Mouse (Mus musculus) heart, postnatal 0 days (tissue): ENCODE results near the gene Olfr659. TPM values are rescaled to one million over a fixed set of nuclear protein-coding genes. Genes with fewer than 3 reads are reported as not detected.

ENCODE experiments used
- ATAC-seq: fragments of 200-750 bp; cut with Nextera tagmentation; 2 replicates; pipeline ENCODE4 v1.8.0; 2017; ENCODE audit warnings: low read depth, moderate number of reproducible peaks, moderate library complexity; ENCODE audit not compliant: insufficient read depth
- DNase-seq: peaks from one replicate; pipeline ENCODE4 v3.0.0-alpha.2; 2016; ENCODE audit warnings: low spot score
- H3K27ac ChIP-seq: fragments of 300-500 bp; sonication (generic); 2 replicates; pipeline ENCODE4 v1.5.1; 2014; ENCODE audit warnings: low read depth, mild to moderate bottlenecking
- H3K27me3 ChIP-seq: fragments of 300-500 bp; sonication (generic); 2 replicates; pipeline ENCODE4 v1.6.1; 2014; ENCODE audit warnings: low read length, mixed read lengths; ENCODE audit not compliant: control insufficient read depth, insufficient read depth
- H3K36me3 ChIP-seq: fragments of 300-500 bp; sonication (generic); replicated peaks from 2 replicates; pipeline ENCODE4 v1.6.1; 2014; ENCODE audit warnings: low read length, mixed read lengths; ENCODE audit not compliant: control insufficient read depth, insufficient read depth
- H3K4me1 ChIP-seq: fragments of 300-500 bp; sonication (generic); 2 replicates; pipeline ENCODE4 v1.6.1; 2014; ENCODE audit warnings: antibody characterized with exemption; ENCODE audit not compliant: control insufficient read depth, insufficient read depth
- H3K4me2 ChIP-seq: fragments of 300-500 bp; sonication (generic); 2 replicates; pipeline ENCODE4 v1.6.1; 2014; ENCODE audit warnings: low read depth, mild to moderate bottlenecking, low read length, moderate library complexity
- H3K4me3 ChIP-seq: fragments of 300-500 bp; sonication (generic); 2 replicates; pipeline ENCODE4 v1.5.1; 2014; ENCODE audit warnings: low read depth, low read length
- H3K9ac ChIP-seq: fragments of 300-500 bp; sonication (generic); replicated peaks from 2 replicates; pipeline ENCODE4 v1.6.1; 2014; ENCODE audit warnings: low read depth, low read length, mixed read lengths
- H3K9me3 ChIP-seq: fragments of 300-500 bp; sonication (generic); replicated peaks from 2 replicates; pipeline ENCODE4 v1.6.1; 2016; ENCODE audit warnings: low read length; ENCODE audit not compliant: control insufficient read depth
- CTCF ChIP-seq: IDR thresholded peaks from 2 replicates; pipeline ENCODE4 v1.5.1; 2016; ENCODE audit warnings: antibody characterized with exemption, control low read depth, low read depth
- EP300 ChIP-seq: IDR thresholded peaks from 2 replicates; pipeline ENCODE4 v1.6.1; 2016; ENCODE audit warnings: antibody characterized with exemption, low read depth
- WGBS: fragments of 180-500 bp; shearing (Covaris S2); extraction: QIAGEN DNeasy Blood & Tissue Kit; methylation state at CpG from one replicate; pipeline ENCODE4 v1.1.7; 2014; 5-methylcytosine and 5-hydroxymethylcytosine counted together
- polyA plus RNA-seq: library from polyadenylated mRNA; unstranded; fragments of >200 nt; fragmentation: Nextera tagmentation; extraction: Ambion mirVana; gene quantifications from 2 replicates; pipeline ENCODE4 v1.2.1, GENCODE M21; 2015
- total RNA-seq: library from RNA; depleted of rRNA; stranded (reverse); fragments of >200 nt; gene quantifications from 2 replicates; pipeline ENCODE4 v1.2.3, GENCODE M21; 2014; ENCODE audit warnings: low replicate concordance; rRNA removed

The Olfr659 gene
- not detected in 2 replicates for total RNA-seq
- not detected in 2 replicates for polyA plus RNA-seq

DNA sequence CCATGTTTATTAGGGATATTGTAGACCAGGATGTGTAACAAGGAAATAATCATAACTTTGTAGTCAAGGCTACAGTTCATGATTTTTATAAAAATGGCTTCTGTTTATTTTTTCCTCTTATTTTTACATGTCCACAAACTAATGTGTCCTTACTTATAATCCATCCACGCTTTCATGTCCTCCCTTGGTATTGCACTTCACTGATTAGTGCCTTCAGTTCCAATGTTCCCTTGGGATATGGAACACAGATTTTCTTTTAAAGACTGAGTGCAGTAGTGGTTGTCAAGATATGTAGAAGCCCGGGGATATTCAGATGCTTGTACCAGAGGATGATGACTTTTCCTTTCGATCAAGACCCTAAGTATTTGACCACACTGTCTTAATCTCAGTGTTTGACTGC lies at the start of gene Olfr659:
Gene Olfr659, plus strand, starts transcription at position 301 of the 400 bp plus-strand sequence.
- no peak for ATAC-seq
- H3K4me2 ChIP-seq, result no peak within 1 kb of the TSS

GRCm38 (mm10) chr7:104624494-104624893 lies 42.1 kb upstream of the Olfr659 start, which contains the start of gene Olfr657:
Gene Olfr657, plus strand, starts transcription at chr7:104624794.
- no peaks in the 10 kb centered on the region for H3K27me3 ChIP-seq
- no peak within 1 kb of the TSS for H3K4me2 ChIP-seq
- no peak within 1 kb of the TSS for H3K27ac ChIP-seq
- H3K9me3 ChIP-seq, result no peaks in the 10 kb centered on the region
- H3K36me3 ChIP-seq, result no peaks in the 10 kb centered on the region
- no peak within 1 kb of the TSS for H3K4me3 ChIP-seq
- H3K4me1 ChIP-seq, result no peaks in the 10 kb centered on the region
- TF ChIP-seq CTCF (no peak), EP300 (no peak)
- no peak within 1 kb of the TSS for H3K9ac ChIP-seq
- no peak for DNase-seq
- no peak for ATAC-seq

More for the DNA sequence above, at the start of gene Olfr659:
- TF ChIP-seq CTCF (no peak), EP300 (no peak)
- H3K27ac ChIP-seq, result no peak within 1 kb of the TSS
- no peaks in the 10 kb centered on the region for H3K27me3 ChIP-seq
- WGBS, result 63% methylated on average over 3 of the region's 3 CpGs
- no peak within 1 kb of the TSS for H3K9ac ChIP-seq
- H3K36me3 ChIP-seq, result no peaks in the 10 kb centered on the region
- no peak for DNase-seq
- 0 out of 2 replicates have a peak, but pooled peaks cover 3% of the 10 kb centered on the region for H3K9me3 ChIP-seq
- H3K4me3 ChIP-seq, result no peak within 1 kb of the TSS
- H3K4me1 ChIP-seq, result no peaks in the 10 kb centered on the region

DNA sequence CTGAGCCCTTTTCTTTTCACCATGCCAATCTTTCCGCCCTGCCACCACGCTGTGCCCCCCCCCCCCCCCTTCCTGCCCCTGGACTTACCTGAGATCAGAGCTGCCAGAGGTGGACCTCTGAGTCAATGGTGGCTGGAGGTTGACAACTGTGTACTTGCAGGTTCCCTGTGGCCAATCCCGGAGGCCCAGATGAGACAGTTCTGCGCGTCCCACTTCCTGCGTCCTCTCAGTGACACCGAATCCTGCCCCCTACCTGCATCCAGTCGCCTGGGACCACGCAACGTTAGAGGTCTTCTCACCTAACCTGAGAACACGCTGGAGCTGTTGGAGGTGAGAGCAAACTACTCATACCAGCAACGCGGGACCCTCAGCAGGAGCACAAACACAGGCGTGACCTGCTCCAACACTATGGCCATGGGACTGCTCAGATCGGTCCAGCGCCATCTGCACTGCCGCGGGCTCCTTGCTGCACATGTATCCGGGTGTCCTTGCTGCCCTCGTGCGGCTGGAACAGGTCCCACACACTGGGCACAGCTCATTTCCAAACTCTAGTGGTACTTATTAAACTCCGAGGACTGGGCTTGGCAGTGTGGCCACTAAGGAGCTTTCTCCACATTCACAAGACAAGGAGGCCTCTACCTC lies 19.6 kb upstream of the Olfr659 start, which contains the start of gene Olfr658:
Gene Olfr658, minus strand, starts transcription at position 465 of the 642 bp plus-strand sequence.
- Histone ChIP-seq H3K4me2 (no peak within 1 kb of the TSS), H3K9ac (no peak within 1 kb of the TSS), H3K4me1 (no peaks in the 10 kb centered on the region), H3K27me3 (no peaks in the 10 kb centered on the region), H3K9me3 (no peaks in the 10 kb centered on the region), H3K27ac (no peak within 1 kb of the TSS), H3K4me3 (no peak within 1 kb of the TSS), H3K36me3 (no peaks in the 10 kb centered on the region)
- DNase-seq, result no peak
- WGBS, result 27% methylated on average over 21 of the region's 22 CpGs
- no peak for ATAC-seq
- TF ChIP-seq EP300 (no peak), CTCF (peak; percentile 48)

GRCm38 (mm10) chr7:104686201-104686600 lies 19.6 kb downstream of the Olfr659 start, which contains the start of gene Olfr661:
Gene Olfr661, plus strand, starts transcription at chr7:104686501.
- H3K9me3 ChIP-seq, result no peaks in the 10 kb centered on the region
- H3K9ac ChIP-seq, result no peak within 1 kb of the TSS
- no peak for ATAC-seq
- WGBS, result 73% methylated on average over 2 of the region's 2 CpGs
- H3K36me3 ChIP-seq, result no peaks in the 10 kb centered on the region
- no peaks in the 10 kb centered on the region for H3K4me1 ChIP-seq
- H3K4me3 ChIP-seq, result no peak within 1 kb of the TSS
- no peak for DNase-seq
- no peak within 1 kb of the TSS for H3K4me2 ChIP-seq
- H3K27ac ChIP-seq, result no peak within 1 kb of the TSS
- TF ChIP-seq EP300, result no peak
- TF ChIP-seq CTCF, result no peak
- no peaks in the 10 kb centered on the region for H3K27me3 ChIP-seq

Other genes starting within 250 kb of the Olfr659 start
- gene Trim30a, start 201.6 kb upstream of the Olfr659 start, total RNA-seq, result 8.0 and 8.9 TPM in 2 replicates
- 1.5 and 1.7 TPM in 2 replicates for gene Trim30a, start 201.6 kb upstream of the Olfr659 start, polyA plus RNA-seq
- gene Trim30d, start 158.9 kb upstream of the Olfr659 start, total RNA-seq, result 0.46 and 1.5 TPM in 2 replicates
- gene Trim30d, start 158.9 kb upstream of the Olfr659 start, polyA plus RNA-seq, result 0.46 and 0.48 TPM in 2 replicates
- not detected in 2 replicates for gene Olfr651, start 116.6 kb upstream of the Olfr659 start, total RNA-seq
- gene Olfr651, start 116.6 kb upstream of the Olfr659 start, polyA plus RNA-seq, result not detected in 2 replicates
- gene Olfr652, start 105.9 kb upstream of the Olfr659 start, total RNA-seq, result not detected in 2 replicates
- gene Olfr652, start 105.9 kb upstream of the Olfr659 start, polyA plus RNA-seq, result not detected in 2 replicates
- gene Olfr653, start 89.4 kb upstream of the Olfr659 start, total RNA-seq, result not detected in 2 replicates
- gene Olfr653, start 89.4 kb upstream of the Olfr659 start, polyA plus RNA-seq, result not detected in 2 replicates
- gene Olfr654, start 79.7 kb upstream of the Olfr659 start, total RNA-seq, result not detected in 2 replicates
- not detected in 2 replicates for gene Olfr654, start 79.7 kb upstream of the Olfr659 start, polyA plus RNA-seq
- gene Olfr655, start 65.0 kb upstream of the Olfr659 start, total RNA-seq, result not detected in 2 replicates
- gene Olfr655, start 65.0 kb upstream of the Olfr659 start, polyA plus RNA-seq, result not detected in 2 replicates
- gene Olfr656, start 52.8 kb upstream of the Olfr659 start, total RNA-seq, result not detected in 2 replicates
- gene Olfr656, start 52.8 kb upstream of the Olfr659 start, polyA plus RNA-seq, result not detected in 2 replicates
- not detected in 2 replicates for gene Olfr657, start 42.0 kb upstream of the Olfr659 start, total RNA-seq
- not detected in 2 replicates for gene Olfr657, start 42.0 kb upstream of the Olfr659 start, polyA plus RNA-seq
- gene Olfr658, start 19.4 kb upstream of the Olfr659 start, total RNA-seq, result not detected in 2 replicates
- gene Olfr658, start 19.4 kb upstream of the Olfr659 start, polyA plus RNA-seq, result not detected in 2 replicates
- not detected in 2 replicates for gene Olfr661, start 19.7 kb downstream of the Olfr659 start, total RNA-seq
- not detected in 2 replicates for gene Olfr661, start 19.7 kb downstream of the Olfr659 start, polyA plus RNA-seq
- gene Usp17le, start 110.7 kb downstream of the Olfr659 start, total RNA-seq, result not detected in 2 replicates
- gene Usp17le, start 110.7 kb downstream of the Olfr659 start, polyA plus RNA-seq, result not detected in 2 replicates
- gene Usp17lb, start 175.8 kb downstream of the Olfr659 start, total RNA-seq, result not detected in 2 replicates
- gene Usp17lb, start 175.8 kb downstream of the Olfr659 start, polyA plus RNA-seq, result not detected in 2 replicates
- gene Usp17la, start 190.3 kb downstream of the Olfr659 start, total RNA-seq, result not detected in 2 replicates
- gene Usp17la, start 190.3 kb downstream of the Olfr659 start, polyA plus RNA-seq, result not detected in 2 replicates
- gene Olfr665, start 211.3 kb downstream of the Olfr659 start, total RNA-seq, result not detected in 2 replicates
- gene Olfr665, start 211.3 kb downstream of the Olfr659 start, polyA plus RNA-seq, result not detected in 2 replicates
- gene Olfr666, start 229.2 kb downstream of the Olfr659 start, total RNA-seq, result not detected in 2 replicates
- not detected in 2 replicates for gene Olfr666, start 229.2 kb downstream of the Olfr659 start, polyA plus RNA-seq